ENCODE assay signal across 26 mouse cellular contexts in genomic region chr7:109516500-109516899, GRCm38 (mm10). TPM values are rescaled to one million over a fixed set of nuclear protein-coding genes. Genes with fewer than 3 reads are reported as not detected.
"Had no signal": no experiment of that assay in that cellular context is flagged by ENCODE, and none has a peak within 500 bp of the region (broad histone marks: within the 10 kb centered on the region; RNA-seq: fewer than 3 reads in every experiment).

No protein-coding gene starts in this region.

- H3K4me2 ChIP-seq: heart, embryonic 12.5 days; hindbrain, embryonic 12.5 days; hindbrain, embryonic 14.5 days; intestine, embryonic 15.5 days; limb, embryonic 13.5 days; limb, embryonic 15.5 days had no signal

- H3K27ac ChIP-seq: heart, adult 2 months; hindbrain, embryonic 10.5 days; hindbrain, embryonic 12.5 days; hindbrain, embryonic 14.5 days; intestine, embryonic 15.5 days; layer of hippocampus, adult 2 months; left cerebral cortex, adult 2 months; limb, embryonic 13.5 days; limb, embryonic 15.5 days; liver, embryonic 14.5 days had no signal

- ATAC-seq: hindbrain, embryonic 16.5 days; inflammation-experienced regulatory T-cells, adult 6 months; intestine, embryonic 15.5 days; intestine, postnatal 0 days had no signal

- H3K36me3 ChIP-seq: intestine, embryonic 15.5 days had no signal

- H3K27me3 ChIP-seq: heart, embryonic 12.5 days; hindbrain, embryonic 12.5 days; intestine, embryonic 15.5 days; limb, embryonic 13.5 days; limb, embryonic 15.5 days had no signal

- H3K9ac ChIP-seq: heart, embryonic 12.5 days; hindbrain, embryonic 12.5 days; hindbrain, embryonic 14.5 days; intestine, embryonic 15.5 days; limb, embryonic 13.5 days; limb, embryonic 15.5 days; liver, embryonic 14.5 days had no signal

- H3K9me3 ChIP-seq: heart, embryonic 12.5 days; hindbrain, embryonic 10.5 days; hindbrain, embryonic 12.5 days; intestine, embryonic 15.5 days; limb, embryonic 13.5 days; limb, embryonic 15.5 days had no signal

- H3K4me3 ChIP-seq: heart, adult 2 months; heart, embryonic 12.5 days; hindbrain, embryonic 10.5 days; hindbrain, embryonic 12.5 days; intestine, embryonic 15.5 days; layer of hippocampus, adult 2 months; left cerebral cortex, adult 2 months; limb, embryonic 13.5 days; limb, embryonic 15.5 days had no signal

- DNase-seq: gastrocnemius, postnatal 14 days; gastrocnemius, postnatal 36 days; heart, adult 11 months; heart, adult 2 months; heart, postnatal 10 days; heart, postnatal 4 days; kidney, adult 18-20 months; kidney, postnatal 10 days; kidney, postnatal 4 days; left cerebral cortex, postnatal 4 days had no signal

RNA-seq across cellular contexts. Expression of gene Trim66, which starts 8.6 kb away (rescaled TPM):
- polyA plus RNA-seq: heart, embryonic 12.5 days; inflammation-experienced regulatory T-cells, adult 6 months; kidney, embryonic 14.5 days; kidney, embryonic 16.5 days; limb, embryonic 11.5 days had no signal
